Mouse (Mus musculus) c-Kit-positive CD71-negative TER-119-negative erythroid progenitor cells, embryonic 14.5 days (primary cell): ENCODE measurements around the gene Itsn1.
A peak's percentile ranks its signal among the peaks of the same experiment; 100 is the strongest.

Experiments used
- DNase-seq: peaks from one replicate; pipeline ENCODE4 v3.0.0-alpha.2; 2013; ENCODE audit warnings: low read depth

Itsn1 gene

DNA sequence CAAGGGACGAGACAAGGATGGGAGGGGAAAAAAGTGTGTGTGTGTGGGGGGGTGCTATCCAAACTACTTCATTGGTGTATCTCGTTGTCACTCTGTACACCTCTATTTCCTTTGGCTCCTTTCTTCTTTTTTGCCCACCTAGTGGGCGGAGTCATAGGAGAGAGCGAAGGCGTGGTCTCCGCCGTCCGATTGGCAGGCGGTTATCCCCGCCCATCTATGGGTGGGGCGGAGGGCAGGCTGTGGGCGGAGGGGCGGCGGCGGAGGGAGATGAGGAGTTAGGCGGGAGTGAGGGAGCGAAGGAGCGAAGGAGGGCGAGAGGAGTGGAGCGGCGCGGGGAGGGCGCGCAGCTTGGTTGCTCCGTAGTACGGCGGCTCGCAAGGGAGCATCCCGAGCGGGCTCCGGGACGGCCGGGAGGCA, at the start of gene Itsn1:
TSS of gene Itsn1 (plus strand) at position 216 of the 417 bp plus-strand sequence.
- peak; percentile 96 for DNase-seq

DNA sequence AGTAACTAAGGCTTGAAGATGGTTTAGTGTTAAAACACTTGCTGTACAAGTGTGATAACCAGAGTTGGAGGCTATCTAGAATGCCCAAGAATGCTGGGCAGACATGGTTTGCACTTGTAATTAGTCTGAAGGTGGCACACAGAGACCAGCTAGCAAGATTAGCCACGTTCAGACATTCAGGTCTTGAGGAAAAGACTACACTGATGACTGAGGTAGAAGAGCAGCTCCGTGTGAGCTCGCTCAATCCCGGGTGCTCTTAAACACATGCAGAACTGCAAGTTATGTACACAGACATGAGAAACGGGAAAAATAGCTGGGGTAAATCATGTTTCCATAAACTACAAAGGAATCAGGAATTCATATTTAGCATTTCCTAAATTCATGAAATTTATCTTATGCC, 48.4 kb upstream of the Itsn1 start:
- DNase-seq, result no peak

DNA sequence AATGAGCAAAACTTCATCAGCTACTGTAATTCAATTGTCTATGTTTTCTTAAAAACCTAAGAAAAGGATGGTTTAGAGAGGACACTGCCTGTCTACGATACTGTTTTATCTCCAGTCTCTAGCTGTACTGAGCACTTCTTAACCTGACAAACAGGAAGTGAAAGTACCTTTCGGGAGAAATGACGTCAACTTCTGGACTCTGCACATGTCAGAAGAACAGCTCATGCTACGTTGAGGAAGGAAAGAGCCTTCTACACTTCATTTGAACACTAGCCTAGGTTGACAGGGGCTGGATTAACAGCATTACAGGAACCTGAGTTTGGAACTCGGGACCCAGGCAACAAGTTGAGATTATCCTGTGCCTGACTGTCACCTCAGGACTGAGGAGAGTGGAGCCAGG, 43.6 kb upstream of the Itsn1 start:
- DNase-seq, result peak; percentile 52

DNA sequence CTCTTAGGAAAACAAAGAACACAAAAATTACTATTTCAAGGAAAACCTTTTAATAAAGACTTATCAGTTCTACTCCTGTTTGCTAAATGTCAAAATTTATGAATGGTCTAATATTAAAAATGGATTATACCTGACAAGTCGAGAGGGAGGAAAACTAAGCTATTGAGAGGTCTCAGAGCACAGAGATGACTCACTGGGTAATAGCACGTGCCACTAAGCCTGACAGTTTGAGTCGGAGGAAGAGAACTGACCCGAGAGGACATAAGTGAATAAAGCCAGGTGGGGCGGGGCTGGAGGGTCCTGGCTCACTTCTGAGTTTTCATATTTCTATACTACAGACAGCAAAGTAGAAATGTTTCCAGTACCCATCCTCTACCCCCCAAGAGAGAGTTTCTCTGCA, 42.7 kb upstream of the Itsn1 start:
- no peak for DNase-seq

DNA sequence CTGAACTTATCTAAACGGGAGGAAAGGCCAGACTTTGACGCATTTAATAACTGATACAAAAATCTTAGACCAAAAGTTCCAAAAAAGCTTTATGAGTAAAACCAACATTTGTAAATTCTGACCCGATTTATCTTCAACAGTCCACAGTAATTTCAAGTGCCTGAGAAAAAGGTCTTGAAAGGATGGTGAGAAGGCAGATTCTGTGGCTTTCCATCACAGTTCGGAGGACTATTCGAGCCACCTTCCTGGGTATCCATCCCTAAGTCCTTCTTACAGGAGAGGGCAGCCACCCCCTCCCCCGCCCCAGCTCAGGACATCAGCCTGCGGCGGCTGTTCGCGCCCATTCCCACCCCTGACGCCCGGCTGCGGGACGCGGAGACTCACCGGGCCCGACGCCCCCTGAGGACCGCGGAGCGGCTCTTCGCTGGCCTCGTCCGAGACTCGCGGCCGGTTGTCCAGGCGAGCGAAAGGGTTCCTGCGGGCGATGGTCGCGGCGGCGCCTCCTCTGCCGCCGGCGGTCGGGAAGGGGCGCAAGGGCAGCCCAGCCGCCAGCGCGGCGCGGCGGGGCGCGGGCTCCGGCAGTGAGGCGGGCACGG, 41.0 kb upstream of the Itsn1 start:
- DNase-seq, result no peak

DNA sequence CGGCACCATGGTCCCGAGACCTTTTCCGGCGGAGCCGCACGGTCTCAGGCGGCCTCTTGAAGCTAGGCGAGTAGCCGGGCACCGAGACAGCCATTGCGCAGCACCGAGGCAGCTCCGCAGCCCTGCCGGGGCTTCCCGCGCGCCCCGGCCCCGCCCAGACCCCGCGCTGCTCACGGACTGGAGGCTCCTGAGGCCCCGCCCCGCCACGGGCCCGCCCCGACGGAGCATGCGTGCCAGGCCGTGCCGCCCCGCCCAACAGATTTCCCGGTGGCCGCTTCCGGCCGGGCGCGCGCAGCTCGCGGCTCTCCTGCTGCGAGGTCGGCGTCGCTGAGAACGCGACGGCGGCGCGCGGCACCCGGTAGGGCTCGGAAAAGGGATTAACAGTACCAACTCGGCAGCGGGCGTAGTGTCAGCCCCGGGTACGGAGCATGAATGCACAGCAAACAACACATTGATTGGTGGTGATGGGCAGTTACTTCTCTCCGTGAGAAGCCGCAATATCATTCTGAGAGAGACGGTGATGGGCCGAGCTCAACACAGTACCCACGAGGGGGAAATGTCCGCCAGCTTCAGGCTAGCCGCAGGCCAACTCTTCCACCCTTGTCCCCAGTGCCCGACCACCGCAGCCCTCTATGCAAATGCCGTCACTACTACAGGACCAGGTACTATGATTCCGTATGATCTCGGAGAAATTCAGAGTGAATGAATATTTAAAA, 40.3 kb upstream of the Itsn1 start, which contains the start of gene Donson:
TSS of gene Donson (minus strand) at position 152 of the 716 bp plus-strand sequence.
- DNase-seq, result peak; percentile 83

DNA sequence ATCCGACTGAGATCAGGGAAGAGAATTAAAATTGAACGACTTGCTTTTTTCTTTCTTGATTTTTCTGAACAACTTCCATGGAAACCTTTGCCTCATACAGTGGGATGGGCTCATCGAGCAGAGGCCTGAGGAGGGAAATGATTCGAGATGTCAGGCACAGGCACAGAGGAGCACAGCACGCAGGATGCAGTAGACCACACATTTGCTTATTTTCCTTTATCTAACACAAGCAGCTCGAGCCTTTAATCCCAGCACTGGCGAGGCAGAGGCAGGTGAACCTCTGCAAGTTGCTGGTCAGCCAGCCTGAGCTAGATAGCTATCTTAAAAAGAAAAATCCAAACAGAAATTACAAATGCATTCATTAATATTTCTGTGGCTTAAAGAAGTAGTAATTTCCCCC, 39.3 kb upstream of the Itsn1 start:
- no peak for DNase-seq

DNA sequence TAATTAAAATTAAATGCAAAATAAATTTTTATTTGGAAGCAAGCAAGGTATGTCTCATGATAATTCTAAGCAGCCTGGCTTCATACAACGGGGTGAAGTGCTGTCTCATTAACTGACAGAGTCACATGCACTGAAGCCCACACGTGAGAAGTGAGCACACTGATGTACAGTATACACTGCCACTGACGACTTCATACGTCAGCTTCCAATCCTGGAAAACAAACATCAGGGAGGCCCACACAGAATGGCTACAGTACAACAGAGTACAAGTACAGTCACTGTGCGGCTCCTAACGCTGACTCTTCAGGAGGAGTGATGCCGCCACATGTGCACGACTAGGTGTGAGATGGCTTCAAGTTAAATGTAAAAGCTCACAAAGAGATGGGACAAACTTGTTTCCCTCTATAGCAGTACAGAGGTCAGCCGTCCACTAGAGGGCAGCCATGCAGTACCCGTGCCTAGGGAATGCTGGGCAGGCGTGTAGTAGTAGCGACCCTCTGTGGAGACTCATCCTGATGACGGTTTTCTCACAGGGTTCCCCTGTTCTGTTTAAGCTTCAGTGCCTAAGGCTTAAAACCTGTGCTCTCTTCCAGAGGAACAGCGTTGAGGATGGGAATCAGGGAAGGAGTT, 34.5 kb upstream of the Itsn1 start:
- peak; percentile 71 for DNase-seq

DNA sequence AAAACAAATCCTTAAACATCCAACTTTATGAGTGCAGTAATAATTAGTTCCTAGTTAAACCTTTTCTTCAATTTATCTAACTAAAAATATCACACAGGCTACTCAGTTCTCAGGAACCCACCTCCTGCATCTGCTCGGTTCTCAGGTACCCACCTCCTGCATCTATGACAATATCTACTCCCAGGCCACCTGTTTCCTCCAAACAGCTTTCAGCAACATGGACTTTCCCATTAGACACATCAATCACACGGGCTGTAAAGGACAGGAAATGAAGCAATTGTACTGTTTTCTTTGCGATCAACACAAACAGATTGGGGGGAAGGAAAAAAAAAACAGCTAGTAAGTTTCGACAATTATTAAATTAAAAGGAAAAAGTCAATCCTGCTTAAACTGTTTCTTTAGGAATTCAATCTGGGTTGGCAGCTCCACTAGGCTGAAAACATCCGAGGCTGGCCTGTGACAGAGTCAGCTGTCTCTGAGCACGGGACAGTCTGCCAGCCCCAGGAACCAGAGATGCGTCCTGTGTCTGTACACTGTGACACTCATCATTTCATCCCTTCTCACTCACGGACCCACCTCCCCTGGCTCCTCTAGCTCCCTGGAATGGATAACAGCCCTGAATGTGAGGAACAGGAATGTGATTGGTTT, 33.8 kb upstream of the Itsn1 start:
- DNase-seq, result no peak

DNA sequence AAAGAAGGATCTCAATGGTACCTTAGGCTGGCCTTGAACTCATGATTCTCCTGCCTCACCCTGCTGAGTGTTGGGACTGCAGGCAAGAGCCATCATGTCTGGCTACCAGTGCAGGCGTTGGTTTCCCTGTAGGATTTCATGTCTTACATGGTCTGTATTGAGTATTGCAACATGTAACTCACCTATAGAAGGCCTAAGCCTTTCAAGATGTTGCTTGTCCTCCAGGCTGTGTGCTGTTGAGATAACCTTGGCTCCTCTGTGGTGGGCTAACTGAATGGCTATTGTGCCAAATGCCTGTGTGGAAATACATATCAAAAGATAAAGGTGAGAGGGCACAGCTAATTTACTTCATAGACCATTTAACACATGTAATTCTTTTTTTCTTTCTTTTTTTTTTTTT, 30.1 kb upstream of the Itsn1 start:
- no peak for DNase-seq

DNA sequence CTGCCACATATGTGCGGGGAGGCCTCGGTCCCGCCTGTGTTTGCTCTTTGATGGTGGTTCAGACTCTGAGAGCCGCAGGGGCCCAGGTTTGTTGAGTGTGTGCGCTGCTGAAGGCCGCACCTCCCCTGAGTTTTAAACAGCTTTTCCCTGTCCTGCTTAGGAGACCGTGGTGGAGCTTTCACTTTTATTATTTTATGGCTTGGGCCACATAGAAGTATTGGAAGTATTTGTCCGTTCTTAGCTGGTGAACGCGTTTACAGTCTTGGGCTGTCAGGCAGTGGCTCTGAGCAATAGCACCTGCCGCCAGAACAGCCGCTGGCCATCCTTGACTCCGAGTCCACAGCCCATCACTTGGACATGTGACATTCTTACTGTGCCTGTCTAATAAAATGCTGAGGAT, 27.2 kb upstream of the Itsn1 start:
- no peak for DNase-seq

DNA sequence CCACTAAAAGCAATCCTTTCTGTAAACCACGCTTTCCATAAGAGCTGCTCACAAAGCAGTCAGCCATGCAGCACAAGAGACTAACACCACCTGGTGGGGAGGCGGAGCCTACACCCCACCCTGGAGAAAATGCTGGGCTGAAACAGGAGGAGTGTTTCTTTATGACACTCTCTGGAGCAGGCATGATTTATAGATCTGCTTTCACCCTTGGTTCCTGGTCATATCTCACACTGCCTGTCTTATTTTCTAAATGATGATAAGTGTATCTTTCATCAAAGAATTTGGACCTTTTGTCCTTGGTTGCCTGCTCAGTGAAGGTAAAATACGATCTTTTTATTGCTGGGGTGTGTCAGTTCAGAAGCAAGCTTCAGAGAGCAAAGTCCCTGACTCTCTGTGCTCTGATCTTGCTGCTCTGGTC, 26.3 kb upstream of the Itsn1 start:
- no peak for DNase-seq

DNA sequence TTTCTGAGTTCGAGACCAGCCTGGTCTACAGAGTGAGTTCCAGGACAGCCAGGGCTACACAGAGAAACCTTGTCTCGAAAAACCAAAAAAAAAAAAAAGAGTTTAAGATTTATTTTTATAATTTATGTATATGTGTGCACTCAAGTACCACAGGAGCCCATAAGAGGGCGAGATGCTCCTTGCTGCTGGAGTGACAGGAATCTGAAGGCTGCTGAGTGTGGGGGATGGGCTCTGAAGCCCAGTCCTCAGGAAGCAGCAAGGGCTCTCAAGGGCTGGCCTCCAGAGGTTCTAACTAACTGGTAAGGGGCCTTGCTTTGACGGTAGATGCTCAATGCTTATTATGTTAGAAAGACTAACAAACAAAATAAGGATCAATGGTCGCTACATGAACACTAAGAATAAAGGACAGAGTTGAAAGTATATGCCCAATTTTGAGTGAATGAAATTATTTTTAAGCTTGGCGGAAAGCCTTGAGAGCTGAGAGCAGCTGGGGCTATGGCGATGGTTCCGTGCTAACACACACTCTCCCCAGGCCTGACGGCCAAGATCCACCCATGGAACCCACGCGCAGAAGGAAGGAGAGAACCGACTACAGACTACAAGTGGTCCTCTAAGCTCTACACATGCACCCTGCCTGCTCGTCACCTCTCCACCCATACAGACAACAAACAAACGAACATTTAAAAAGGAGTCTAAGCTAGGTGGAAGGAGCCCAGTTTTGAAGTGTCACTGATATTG, 24.3 kb upstream of the Itsn1 start:
- DNase-seq, result no peak

DNA sequence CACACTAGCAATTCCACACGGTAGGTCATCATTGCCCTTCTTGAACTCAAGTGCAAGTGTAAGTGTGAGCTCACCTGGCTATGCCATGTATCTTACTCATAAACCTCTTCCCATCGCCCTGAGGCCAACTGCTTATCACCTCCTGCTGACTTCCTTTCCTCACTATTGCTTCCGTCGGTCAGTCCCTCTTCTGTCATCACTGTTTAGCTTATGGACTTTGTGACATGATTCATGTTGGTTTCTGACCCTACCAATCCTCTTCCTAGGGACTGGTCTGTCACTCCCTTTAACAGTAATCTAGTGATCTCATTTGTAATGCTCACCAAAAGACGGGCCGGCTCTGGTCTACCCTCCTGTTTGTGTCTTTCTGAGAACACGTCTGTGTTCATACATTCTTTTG, 18.8 kb upstream of the Itsn1 start:
- DNase-seq, result no peak

DNA sequence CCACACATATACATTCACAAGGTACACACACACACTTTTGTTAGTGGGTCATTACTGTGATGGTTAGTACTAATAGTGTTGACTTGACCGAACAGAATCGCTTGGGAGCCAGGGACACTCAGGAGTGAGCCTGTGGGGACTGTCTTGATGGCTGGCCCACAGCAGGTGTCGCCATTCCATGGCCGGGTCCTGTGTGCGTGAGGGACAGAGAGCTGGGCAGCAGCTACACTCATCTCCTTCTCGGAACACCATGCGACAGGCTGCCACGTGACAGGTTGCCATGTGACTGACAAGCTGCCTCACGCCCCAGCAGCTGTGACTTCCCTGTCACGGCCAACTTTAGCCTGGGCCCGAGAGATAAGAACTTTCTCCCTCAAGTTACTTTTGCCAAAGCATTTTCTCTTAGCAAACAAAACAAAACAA, 12.1 kb upstream of the Itsn1 start:
- DNase-seq, result peak; percentile 42

DNA sequence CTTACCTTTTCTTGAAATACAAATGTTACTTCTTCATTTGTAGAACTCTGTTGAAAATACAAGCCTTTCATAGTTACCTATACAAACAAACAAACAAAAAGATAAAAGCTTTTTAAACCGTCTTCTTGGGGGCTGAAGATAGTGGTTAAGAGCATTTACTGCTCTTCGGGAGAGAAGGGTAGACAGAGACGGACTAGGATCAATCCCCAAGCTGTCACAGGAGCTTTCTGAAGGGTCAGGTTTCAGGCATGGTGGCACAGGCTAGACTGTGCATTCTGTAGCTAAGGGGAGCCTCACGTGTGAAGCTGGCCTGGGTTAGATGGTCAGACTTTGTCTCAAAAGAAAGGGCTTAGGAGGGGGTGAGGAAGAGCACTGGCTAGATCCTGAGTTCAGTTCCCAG, 11.7 kb upstream of the Itsn1 start:
- no peak for DNase-seq

DNA sequence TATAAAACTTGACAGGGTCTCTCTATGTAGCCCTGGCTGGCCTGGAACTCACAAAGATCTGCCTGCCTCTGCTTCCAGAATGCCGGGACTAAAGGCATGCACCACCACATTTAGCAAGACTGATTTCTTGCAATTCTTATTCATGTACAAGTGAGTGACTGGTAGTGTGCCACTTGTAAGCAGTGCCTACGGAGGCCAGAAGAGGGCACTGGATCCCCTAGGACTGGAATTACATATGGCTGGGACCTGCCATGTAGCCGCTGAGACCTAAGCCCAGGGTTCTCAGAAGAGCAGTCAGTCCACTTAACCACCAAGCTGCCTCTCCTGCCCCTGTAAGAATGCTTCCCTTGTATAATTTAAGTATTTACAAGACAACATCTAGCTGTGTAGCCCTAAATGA, 4.8 kb upstream of the Itsn1 start:
- DNase-seq, result peak; percentile 46

DNA sequence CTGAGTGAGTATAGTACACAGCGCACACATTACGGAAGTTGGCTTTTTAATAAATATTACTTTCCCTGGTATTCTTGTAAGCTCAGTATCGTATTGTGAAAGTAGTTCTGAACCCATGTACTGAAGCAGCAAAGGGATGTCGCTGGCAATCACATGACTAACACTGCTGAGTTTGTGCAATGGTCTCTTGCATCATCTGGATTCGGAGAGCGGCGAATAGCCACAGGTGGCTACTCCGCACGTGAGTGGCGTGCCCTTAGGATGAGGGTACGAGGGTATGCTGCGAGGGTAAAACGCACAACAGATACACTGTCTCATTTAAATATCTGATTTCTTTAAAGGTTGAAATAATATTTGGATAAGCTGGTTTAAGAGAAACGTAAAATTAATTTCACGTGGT, 1.6 kb upstream of the Itsn1 start:
- DNase-seq, result no peak

DNA sequence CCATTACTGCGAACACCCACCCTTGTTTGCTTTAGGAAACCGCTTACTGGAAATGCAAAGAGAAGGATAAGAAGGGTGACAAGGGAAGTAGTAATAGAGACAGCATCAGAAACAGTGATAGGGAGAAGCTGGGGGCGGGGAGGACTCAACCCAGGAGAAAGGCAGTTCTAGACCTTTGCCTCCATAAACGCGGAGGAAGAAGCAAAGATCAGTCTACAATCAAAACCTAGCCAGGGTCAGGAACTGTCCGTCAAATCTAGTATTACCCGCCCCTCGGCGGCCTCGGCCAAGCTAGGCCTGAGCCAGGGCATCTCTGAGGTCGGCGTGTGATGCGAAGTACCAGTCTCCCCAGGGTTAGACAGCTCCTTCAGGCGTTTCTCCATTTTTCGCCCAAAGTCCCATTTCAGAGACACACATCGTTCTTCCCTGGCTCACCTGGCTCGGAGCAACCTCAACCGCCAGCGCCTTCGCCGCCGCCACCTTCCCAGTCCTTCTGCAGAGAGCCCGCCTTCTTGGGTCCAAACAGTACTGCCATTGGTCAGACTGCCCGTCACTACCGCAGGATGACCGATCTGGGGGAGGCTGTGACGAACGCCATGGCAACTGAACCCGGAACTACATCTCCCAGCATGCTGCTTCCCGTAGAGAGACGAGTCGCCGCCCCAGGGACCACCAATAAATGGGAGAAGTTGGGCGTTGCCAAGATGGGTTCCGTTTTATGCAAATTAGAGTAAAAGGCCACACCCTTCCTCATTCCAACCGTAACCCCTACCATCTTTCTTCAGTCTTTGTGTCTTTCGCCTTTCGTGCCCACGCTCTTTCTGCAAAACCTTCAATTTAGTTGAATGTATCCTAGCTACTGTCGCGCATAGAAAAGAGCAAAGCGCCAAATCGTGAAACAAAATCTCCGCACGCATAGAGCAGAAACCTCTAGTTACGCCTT, 687 bp upstream of the Itsn1 start, which contains the start of gene Cryzl1:
TSS of gene Cryzl1 (minus strand) at position 853 of the 943 bp plus-strand sequence.
- peak; percentile 91 for DNase-seq

DNA sequence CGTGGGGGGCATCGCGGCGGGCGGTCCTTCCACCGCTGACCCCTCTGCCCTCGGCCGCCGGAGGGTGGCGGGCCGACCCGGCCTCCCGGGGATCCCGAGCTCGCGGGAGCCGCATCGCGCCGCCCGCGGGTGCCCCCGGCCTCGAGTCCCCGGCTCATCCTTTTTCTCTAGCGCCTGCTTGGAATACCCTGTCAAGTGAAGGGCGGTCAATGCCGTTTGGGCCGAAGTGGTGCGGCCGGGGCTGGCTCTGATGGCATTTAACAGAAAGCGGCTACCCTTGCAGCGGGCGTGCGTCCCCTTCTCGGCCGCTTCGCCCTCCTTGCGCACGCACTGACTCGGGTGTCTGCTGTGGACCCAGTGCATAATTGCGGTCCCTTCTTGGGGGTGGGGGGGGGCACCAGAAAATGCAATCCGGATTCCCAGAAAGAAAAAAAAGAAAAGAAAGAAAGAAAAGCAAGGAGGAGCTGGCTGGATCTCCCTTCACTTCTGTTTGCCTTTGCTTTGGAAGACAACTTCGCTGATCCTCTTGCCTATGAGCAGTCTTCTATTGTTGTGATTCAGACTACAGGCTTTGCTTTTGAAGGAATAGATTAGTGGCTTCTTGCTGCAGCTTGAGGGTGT, 850 bp downstream of the Itsn1 start:
- DNase-seq, result no peak
